Mouse (Mus musculus): ENCODE data around the gene Tfpi2. TPM values are rescaled to one million over a fixed set of nuclear protein-coding genes. Genes with fewer than 3 reads are reported as not detected.

The Tfpi2 gene
- polyA plus RNA-seq, 1 experiment from 2014 or later, result 3.1 TPM

- H3K9me3 ChIP-seq, result no peaks in the 10 kb centered on the region
- H3K27me3 ChIP-seq, result no peaks in the 10 kb centered on the region
- H3K36me3 ChIP-seq, result no peaks in the 10 kb centered on the region
- H3K4me2 ChIP-seq, result no peak within 1 kb of the TSS
- no peak within 1 kb of the TSS for H3K4me3 ChIP-seq
- WGBS, result 84% methylated on average over 6 of the region's 6 CpGs
- no peaks in the 10 kb centered on the region for H3K4me1 ChIP-seq
- no peak for ATAC-seq (ENCODE audit: borderline replicate concordance, extremely low read depth, low FRiP score, low TSS enrichment)
- no peak within 1 kb of the TSS for H3K27ac ChIP-seq
- no peak within 1 kb of the TSS for H3K9ac ChIP-seq
Observed at GRCm38 (mm10) chr6:3993492-3993891, 4.8 kb upstream of the Tfpi2 start, which contains the start of gene Gngt1. Gngt1 (plus strand) TSS chr6:3993792.

GRCm38 (mm10) chr6:3982661-3983284 is 5.9 kb downstream of the Tfpi2 start:
- Histone ChIP-seq H3K27ac (no peak overlapping the region), H3K4me2 (no peak overlapping the region), H3K4me3 (no peak overlapping the region), H3K36me3 (no peaks in the 10 kb centered on the region), H3K9me3 (no peaks in the 10 kb centered on the region), H3K4me1 (no peaks in the 10 kb centered on the region), H3K27me3 (no peaks in the 10 kb centered on the region), H3K9ac (no peak overlapping the region)
- no peak for ATAC-seq (ENCODE audit: borderline replicate concordance, extremely low read depth, low FRiP score, low TSS enrichment)
- 79% methylated on average over 5 of the region's 5 CpGs for WGBS

GRCm38 (mm10) chr6:3973679-3974078 is 15.0 kb downstream of the Tfpi2 start:
- no peak for ATAC-seq (ENCODE audit: borderline replicate concordance, extremely low read depth, low FRiP score, low TSS enrichment)
- no peaks in the 10 kb centered on the region for H3K4me1 ChIP-seq
- no peaks in the 10 kb centered on the region for H3K27me3 ChIP-seq
- H3K4me3 ChIP-seq, result no peak overlapping the region
- H3K36me3 ChIP-seq, result no peaks in the 10 kb centered on the region
- H3K9me3 ChIP-seq, result no peaks in the 10 kb centered on the region
- 57% methylated on average over 1 of the region's 1 CpGs for WGBS
- no peak overlapping the region for H3K9ac ChIP-seq
- no peak overlapping the region for H3K4me2 ChIP-seq
- H3K27ac ChIP-seq, result no peak overlapping the region

- Histone ChIP-seq H3K9ac (no peak overlapping the region), H3K4me2 (peak overlapping the region; percentile 57), H3K27ac (no peak overlapping the region), H3K4me3 (peak overlapping the region; percentile 33), H3K27me3 (no peaks in the 10 kb centered on the region), H3K4me1 (no peaks in the 10 kb centered on the region), H3K36me3 (no peaks in the 10 kb centered on the region), H3K9me3 (no peaks in the 10 kb centered on the region)
- peak; percentile 52; the same call in 1 of the 2 replicates for ATAC-seq (ENCODE audit: borderline replicate concordance, extremely low read depth, low FRiP score, low TSS enrichment)
- WGBS, result 25% methylated on average over 31 of the region's 31 CpGs
Observed at GRCm38 (mm10) chr6:3967676-3968626, 20.8 kb downstream of the Tfpi2 start.

- no peak for ATAC-seq (ENCODE audit: borderline replicate concordance, extremely low read depth, low FRiP score, low TSS enrichment)
- Histone ChIP-seq H3K27me3 (no peaks in the 10 kb centered on the region), H3K27ac (no peak overlapping the region), H3K9me3 (no peaks in the 10 kb centered on the region), H3K4me2 (no peak overlapping the region), H3K4me3 (no peak overlapping the region), H3K4me1 (no peaks in the 10 kb centered on the region), H3K9ac (no peak overlapping the region), H3K36me3 (no peaks in the 10 kb centered on the region)
- 45% methylated on average over 4 of the region's 4 CpGs for WGBS
Observed at GRCm38 (mm10) chr6:3954969-3955368, 33.8 kb downstream of the Tfpi2 start.

- Histone ChIP-seq H3K4me2 (no peak overlapping the region), H3K36me3 (no peaks in the 10 kb centered on the region), H3K4me3 (no peak overlapping the region), H3K9ac (no peak overlapping the region), H3K27ac (no peak overlapping the region), H3K4me1 (no peaks in the 10 kb centered on the region), H3K9me3 (no peaks in the 10 kb centered on the region), H3K27me3 (no peaks in the 10 kb centered on the region)
- ATAC-seq (ENCODE audit: borderline replicate concordance, extremely low read depth, low FRiP score, low TSS enrichment), result no peak; the same call in 1 of the 2 replicates
- 15% methylated on average over 1 of the region's 1 CpGs for WGBS
Observed at GRCm38 (mm10) chr6:3936140-3936714, 52.5 kb downstream of the Tfpi2 start.

GRCm38 (mm10) chr6:3935606-3936005 is 53.1 kb downstream of the Tfpi2 start:
- WGBS, result 34% methylated on average over 2 of the region's 2 CpGs
- Histone ChIP-seq H3K4me2 (no peak overlapping the region), H3K9me3 (no peaks in the 10 kb centered on the region), H3K9ac (no peak overlapping the region), H3K27me3 (no peaks in the 10 kb centered on the region), H3K4me3 (no peak overlapping the region), H3K36me3 (no peaks in the 10 kb centered on the region), H3K27ac (no peak overlapping the region), H3K4me1 (no peaks in the 10 kb centered on the region)
- no peak for ATAC-seq (ENCODE audit: borderline replicate concordance, extremely low read depth, low FRiP score, low TSS enrichment)

GRCm38 (mm10) chr6:3935048-3935447 is 53.7 kb downstream of the Tfpi2 start:
- Histone ChIP-seq H3K27ac (no peak overlapping the region), H3K9me3 (no peaks in the 10 kb centered on the region), H3K9ac (no peak overlapping the region), H3K36me3 (no peaks in the 10 kb centered on the region), H3K4me3 (no peak overlapping the region), H3K27me3 (no peaks in the 10 kb centered on the region), H3K4me1 (no peaks in the 10 kb centered on the region), H3K4me2 (no peak overlapping the region)
- 19% methylated on average over 2 of the region's 2 CpGs for WGBS
- no peak for ATAC-seq (ENCODE audit: borderline replicate concordance, extremely low read depth, low FRiP score, low TSS enrichment)

GRCm38 (mm10) chr6:3926140-3926539 is 62.6 kb downstream of the Tfpi2 start:
- H3K4me3 ChIP-seq, result no peak overlapping the region
- ATAC-seq (ENCODE audit: borderline replicate concordance, extremely low read depth, low FRiP score, low TSS enrichment), result no peak
- H3K36me3 ChIP-seq, result no peaks in the 10 kb centered on the region
- no peak overlapping the region for H3K4me2 ChIP-seq
- WGBS, result 59% methylated on average over 4 of the region's 4 CpGs
- no peaks in the 10 kb centered on the region for H3K4me1 ChIP-seq
- H3K27me3 ChIP-seq, result no peaks in the 10 kb centered on the region
- H3K9me3 ChIP-seq, result no peaks in the 10 kb centered on the region
- no peak overlapping the region for H3K27ac ChIP-seq
- H3K9ac ChIP-seq, result no peak overlapping the region

GRCm38 (mm10) chr6:3922870-3923269 is 65.8 kb downstream of the Tfpi2 start:
- Histone ChIP-seq H3K9me3 (no peaks in the 10 kb centered on the region), H3K4me2 (no peak overlapping the region), H3K4me3 (no peak overlapping the region), H3K36me3 (no peaks in the 10 kb centered on the region), H3K27ac (no peak overlapping the region), H3K4me1 (no peaks in the 10 kb centered on the region), H3K27me3 (no peaks in the 10 kb centered on the region), H3K9ac (no peak overlapping the region)
- 54% methylated on average over 4 of the region's 4 CpGs for WGBS
- no peak for ATAC-seq (ENCODE audit: borderline replicate concordance, extremely low read depth, low FRiP score, low TSS enrichment)

GRCm38 (mm10) chr6:3916015-3916414 is 72.7 kb downstream of the Tfpi2 start:
- Histone ChIP-seq H3K27me3 (no peaks in the 10 kb centered on the region), H3K4me2 (no peak overlapping the region), H3K4me1 (no peaks in the 10 kb centered on the region), H3K36me3 (no peaks in the 10 kb centered on the region), H3K9me3 (no peaks in the 10 kb centered on the region), H3K4me3 (no peak overlapping the region), H3K9ac (no peak overlapping the region), H3K27ac (no peak overlapping the region)
- ATAC-seq (ENCODE audit: borderline replicate concordance, extremely low read depth, low FRiP score, low TSS enrichment), result no peak
- 46% methylated on average over 7 of the region's 7 CpGs for WGBS
